ENCODE assay signal across 1 mouse cellular context in the genomic region with DNA sequence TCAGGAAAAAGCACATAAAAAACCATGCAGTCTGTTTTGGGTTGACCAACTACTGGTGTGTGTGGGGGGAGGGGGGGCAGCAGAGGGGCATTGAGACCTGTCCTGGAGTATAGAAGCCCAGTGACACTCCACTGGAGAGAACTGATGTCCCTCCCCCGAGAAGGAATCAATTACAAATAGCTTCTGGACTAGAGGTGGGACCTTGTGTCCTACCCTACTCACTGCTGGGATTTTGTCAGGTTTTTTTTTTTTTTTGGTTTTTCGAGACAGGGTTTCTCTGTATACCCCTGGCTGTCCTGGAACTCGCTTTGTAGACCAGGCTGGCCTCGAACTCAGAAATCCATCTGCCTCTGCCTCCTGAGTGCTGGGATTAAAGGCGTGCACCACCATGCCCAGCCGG. TPM values are rescaled to one million over a fixed set of nuclear protein-coding genes. Genes with fewer than 3 reads are reported as not detected.
"Had no signal": no experiment of that assay in that cellular context is flagged by ENCODE, and none has a peak within 500 bp of the region (broad histone marks: within the 10 kb centered on the region; RNA-seq: fewer than 3 reads in every experiment).

No protein-coding gene starts in this region.

RNA-seq across cellular contexts. Expression of a gene that starts 47.8 kb away (rescaled TPM):
- polyA plus RNA-seq: myocyte had no signal
